7 mouse cellular contexts compared by ENCODE assay signal in genomic region chr8:106887336-106888189, GRCm38 (mm10). TPM values are rescaled to one million over a fixed set of nuclear protein-coding genes. Genes with fewer than 3 reads are reported as not detected.
DNase-seq lines count a peak whose midpoint lies in the region; ATAC-seq lines count a peak whose summit lies in the region.

No protein-coding gene starts in this region.

- ATAC-seq in erythroid progenitor cell, adult 5-6 weeks (replicated peaks; ENCODE audit: low FRiP score, poor library complexity, severe bottlenecking), result 0 out of 2 replicates have a peak, but pooled peaks have one; percentile 45

- intact Hi-C loops in heart, postnatal 10 days (cut with DNase I), result loop anchor here (1.0 to 5.0 kb wide), 3 partner anchors 17 to 190 kb away; partner anchors contain the start of gene Has3

- peak; percentile 86 for DNase-seq in MN1 (ENCODE audit: low spot score)
- peak; percentile 92 for DNase-seq in brain, adult 2 months (ENCODE audit: low read depth, low spot score)
- peak; percentile 82 to 91 for DNase-seq in heart, postnatal 10 days
- DNase-seq in layer of hippocampus, adult 9-10 months (ENCODE audit: low spot score), result peak; percentile 68
- DNase-seq in lung, postnatal 14 days, result peak; percentile 89
- DNase-seq in right cerebral cortex, adult 18-20 months, result peak; percentile 65

RNA-seq across cellular contexts. Expression of gene Utp4, which starts 5.9 kb away (rescaled TPM):
- total RNA-seq in erythroid progenitor cell, adult 5-6 weeks (2015; ENCODE audit: low replicate concordance), result 13.0 and 18.4 TPM in 2 replicates
- 5.9 and 8.9 TPM in 2 replicates for total RNA-seq in erythroid progenitor cell, adult 5-6 weeks (2017; ENCODE audit: low replicate concordance)
- total RNA-seq in heart, postnatal 10 days (2021), result 10 to 100 TPM; 23.8 to 25.0 TPM

RNA-seq across cellular contexts. Expression of gene Has3, which starts 17.5 kb away (rescaled TPM):
- not detected in 2 replicates for total RNA-seq in erythroid progenitor cell, adult 5-6 weeks (2015; ENCODE audit: low replicate concordance)
- 0.51 TPM in 1 of 2 replicates, not detected in the other for total RNA-seq in erythroid progenitor cell, adult 5-6 weeks (2017; ENCODE audit: low replicate concordance)
- total RNA-seq in heart, postnatal 10 days (2021), result 1 to 10 TPM; 1.9 to 2.4 TPM

RNA-seq across cellular contexts. Expression of gene Sntb2, which starts 48.0 kb away (rescaled TPM):
- total RNA-seq in erythroid progenitor cell, adult 5-6 weeks (2015; ENCODE audit: low replicate concordance), result 0.36 and 1.7 TPM in 2 replicates
- 0.76 and 0.90 TPM in 2 replicates for total RNA-seq in erythroid progenitor cell, adult 5-6 weeks (2017; ENCODE audit: low replicate concordance)
- 10 to 100 TPM; 27.1 to 27.6 TPM for total RNA-seq in heart, postnatal 10 days (2021)

Comparison
In these comparisons a context has a peak if more than half of its experiments do, and no peak if none do; other contexts are left out.
1. Peak in every context shown above with its lines: DNase-seq and ATAC-seq.
2. RNA of gene Sntb2, which starts 48.0 kb away (total RNA-seq): 27.1 to 27.6 TPM in heart, postnatal 10 days; 0.36 to 1.7 TPM in erythroid progenitor cell, adult 5-6 weeks; every median in the first group is over 10 times any median in the second.